Mouse (Mus musculus) neural tube, embryonic 12.5 days (tissue): ENCODE data around the gene Abcc1. TPM values are rescaled to one million over a fixed set of nuclear protein-coding genes. Genes with fewer than 3 reads are reported as not detected.

Experiments
- ATAC-seq: fragments of 200-750 bp; cut with Nextera tagmentation; 2 replicates; pipeline ENCODE4 v1.8.0; 2017; ENCODE audit warnings: low read depth, mild to moderate bottlenecking, moderate TSS enrichment, moderate library complexity; ENCODE audit not compliant: low FRiP score
- H3K27ac ChIP-seq: fragments of 300-500 bp; sonication (generic); 2 replicates; pipeline ENCODE4 v1.5.1; 2016
- H3K27me3 ChIP-seq: fragments of 300-500 bp; sonication (generic); replicated peaks from 2 replicates; pipeline ENCODE4 v1.6.1; 2016; ENCODE audit warnings: mild to moderate bottlenecking
- H3K36me3 ChIP-seq: fragments of 300-500 bp; sonication (generic); 2 replicates; pipeline ENCODE4 v1.6.1; 2016; ENCODE audit warnings: mild to moderate bottlenecking
- H3K4me1 ChIP-seq: fragments of 300-500 bp; sonication (generic); 2 replicates; pipeline ENCODE4 v1.6.1; 2016
- H3K4me2 ChIP-seq: fragments of 300-500 bp; sonication (generic); replicated peaks from 2 replicates; pipeline ENCODE4 v1.6.1; 2016; ENCODE audit warnings: mild to moderate bottlenecking
- H3K4me3 ChIP-seq: fragments of 300-500 bp; sonication (generic); 2 replicates; pipeline ENCODE4 v1.5.1; 2016
- H3K9ac ChIP-seq: fragments of 300-500 bp; sonication (generic); 2 replicates; pipeline ENCODE4 v1.6.1; 2016; ENCODE audit warnings: mild to moderate bottlenecking
- H3K9me3 ChIP-seq: fragments of 300-500 bp; sonication (generic); 2 replicates; pipeline ENCODE4 v1.6.1; 2016; ENCODE audit warnings: mild to moderate bottlenecking
- WGBS: fragments of 180-500 bp; shearing (Covaris S2); methylation state at CpG from one replicate; pipeline ENCODE4 v1.1.7; 2016; 5-methylcytosine and 5-hydroxymethylcytosine counted together
- polyA plus RNA-seq: library from polyadenylated mRNA; unstranded; fragments of >200 nt; fragmentation: Nextera tagmentation; extraction: Ambion mirVana; gene quantifications from 2 replicates; pipeline ENCODE4 v1.2.1, GENCODE M21; 2016

The Abcc1 gene
- polyA plus RNA-seq, 1 experiment from 2014 or later = 7.5 TPM

GRCm38 (mm10) chr16:14379888-14380287 is 18.5 kb downstream of the Abcc1 start:
- H3K9me3 ChIP-seq = no peaks in the 10 kb centered on the region
- WGBS = 94% methylated on average over 7 of the region's 7 CpGs
- no peak for ATAC-seq
- H3K4me3 ChIP-seq = no peak overlapping the region
- no peaks in the 10 kb centered on the region for H3K27me3 ChIP-seq
- H3K4me2 ChIP-seq = no peak overlapping the region
- no peak overlapping the region for H3K27ac ChIP-seq
- H3K9ac ChIP-seq = no peak overlapping the region
- H3K36me3 ChIP-seq = no peaks in the 10 kb centered on the region
- no peaks in the 10 kb centered on the region for H3K4me1 ChIP-seq

- Histone ChIP-seq H3K9me3 (no peaks in the 10 kb centered on the region), H3K4me2 (no peak overlapping the region), H3K36me3 (no peaks in the 10 kb centered on the region), H3K9ac (no peak overlapping the region), H3K4me1 (no peaks in the 10 kb centered on the region), H3K4me3 (no peak overlapping the region), H3K27me3 (no peaks in the 10 kb centered on the region), H3K27ac (no peak overlapping the region)
- no peak for ATAC-seq
Measured at GRCm38 (mm10) chr16:14381061-14381665, 19.8 kb downstream of the Abcc1 start.

- Histone ChIP-seq H3K27me3 (no peaks in the 10 kb centered on the region), H3K36me3 (no peaks in the 10 kb centered on the region; the same call in 1 of the 2 replicates), H3K4me3 (no peak overlapping the region), H3K4me2 (no peak overlapping the region), H3K9ac (no peak overlapping the region), H3K4me1 (no peaks in the 10 kb centered on the region), H3K27ac (no peak overlapping the region), H3K9me3 (no peaks in the 10 kb centered on the region)
- no peak for ATAC-seq
- 92% methylated on average over 4 of the region's 4 CpGs for WGBS
Measured at GRCm38 (mm10) chr16:14399303-14399702, 37.9 kb downstream of the Abcc1 start.

- H3K9me3 ChIP-seq = no peaks in the 10 kb centered on the region
- H3K4me1 ChIP-seq = no peaks in the 10 kb centered on the region
- 96% methylated on average over 2 of the region's 2 CpGs for WGBS
- no peak for ATAC-seq
- H3K9ac ChIP-seq = no peak overlapping the region
- H3K4me3 ChIP-seq = no peak overlapping the region
- no peak overlapping the region for H3K4me2 ChIP-seq
- no peak overlapping the region for H3K27ac ChIP-seq
- H3K36me3 ChIP-seq = peaks cover 13% of the 10 kb centered on the region
- no peaks in the 10 kb centered on the region for H3K27me3 ChIP-seq
Measured at GRCm38 (mm10) chr16:14403507-14403906, 42.1 kb downstream of the Abcc1 start.

GRCm38 (mm10) chr16:14405636-14406035 is 44.3 kb downstream of the Abcc1 start:
- no peak overlapping the region for H3K27ac ChIP-seq
- H3K9ac ChIP-seq = no peak overlapping the region
- no peaks in the 10 kb centered on the region for H3K9me3 ChIP-seq
- 90% methylated on average over 6 of the region's 6 CpGs for WGBS
- H3K4me2 ChIP-seq = no peak overlapping the region
- no peaks in the 10 kb centered on the region for H3K27me3 ChIP-seq
- no peaks in the 10 kb centered on the region for H3K4me1 ChIP-seq
- no peak overlapping the region for H3K4me3 ChIP-seq
- peaks cover 14% of the 10 kb centered on the region for H3K36me3 ChIP-seq
- ATAC-seq = no peak

- Histone ChIP-seq H3K36me3 (peaks cover 31% of the 10 kb centered on the region), H3K4me2 (no peak overlapping the region), H3K4me3 (no peak overlapping the region), H3K27me3 (no peaks in the 10 kb centered on the region), H3K9ac (no peak overlapping the region), H3K4me1 (no peaks in the 10 kb centered on the region), H3K9me3 (no peaks in the 10 kb centered on the region), H3K27ac (no peak overlapping the region)
- 87% methylated on average over 2 of the region's 2 CpGs for WGBS
- ATAC-seq = no peak
Measured at GRCm38 (mm10) chr16:14409124-14409523, 47.8 kb downstream of the Abcc1 start.

- no peak for ATAC-seq
- H3K27me3 ChIP-seq = no peaks in the 10 kb centered on the region
- H3K36me3 ChIP-seq = peaks cover 32% of the 10 kb centered on the region
- H3K27ac ChIP-seq = no peak overlapping the region
- no peak overlapping the region for H3K4me2 ChIP-seq
- WGBS = 96% methylated on average over 3 of the region's 3 CpGs
- H3K4me3 ChIP-seq = no peak overlapping the region
- no peaks in the 10 kb centered on the region for H3K4me1 ChIP-seq
- no peak overlapping the region for H3K9ac ChIP-seq
- no peaks in the 10 kb centered on the region for H3K9me3 ChIP-seq
Measured at GRCm38 (mm10) chr16:14409776-14410175, 48.4 kb downstream of the Abcc1 start.

GRCm38 (mm10) chr16:14410611-14411010 is 49.3 kb downstream of the Abcc1 start:
- Histone ChIP-seq H3K4me2 (no peak overlapping the region), H3K4me1 (no peaks in the 10 kb centered on the region), H3K27ac (no peak overlapping the region), H3K9ac (no peak overlapping the region), H3K36me3 (peaks cover 24% of the 10 kb centered on the region), H3K9me3 (no peaks in the 10 kb centered on the region), H3K27me3 (no peaks in the 10 kb centered on the region), H3K4me3 (no peak overlapping the region)
- 95% methylated on average over 7 of the region's 7 CpGs for WGBS
- ATAC-seq = no peak

GRCm38 (mm10) chr16:14411156-14411555 is 49.8 kb downstream of the Abcc1 start:
- WGBS = 93% methylated on average over 7 of the region's 7 CpGs

GRCm38 (mm10) chr16:14412551-14412950 is 51.2 kb downstream of the Abcc1 start:
- 94% methylated on average over 5 of the region's 5 CpGs for WGBS
- no peak overlapping the region for H3K27ac ChIP-seq
- H3K36me3 ChIP-seq = peaks cover 20% of the 10 kb centered on the region
- H3K4me3 ChIP-seq = no peak overlapping the region
- H3K9ac ChIP-seq = no peak overlapping the region
- H3K27me3 ChIP-seq = no peaks in the 10 kb centered on the region
- no peak for ATAC-seq
- H3K9me3 ChIP-seq = no peaks in the 10 kb centered on the region
- no peak overlapping the region for H3K4me2 ChIP-seq
- no peaks in the 10 kb centered on the region for H3K4me1 ChIP-seq

More at GRCm38 (mm10) chr16:14411156-14411555, 49.8 kb downstream of the Abcc1 start:
- H3K27ac ChIP-seq = no peak overlapping the region
- H3K9me3 ChIP-seq = no peaks in the 10 kb centered on the region
- H3K27me3 ChIP-seq = no peaks in the 10 kb centered on the region
- ATAC-seq = no peak
- H3K36me3 ChIP-seq = peaks cover 23% of the 10 kb centered on the region
- H3K4me3 ChIP-seq = no peak overlapping the region
- H3K4me1 ChIP-seq = no peaks in the 10 kb centered on the region
- no peak overlapping the region for H3K4me2 ChIP-seq
- H3K9ac ChIP-seq = no peak overlapping the region

GRCm38 (mm10) chr16:14415206-14415605 is 53.8 kb downstream of the Abcc1 start:
- 92% methylated on average over 9 of the region's 9 CpGs for WGBS
- H3K4me2 ChIP-seq = no peak overlapping the region
- no peaks in the 10 kb centered on the region for H3K9me3 ChIP-seq
- no peak for ATAC-seq
- no peak overlapping the region for H3K9ac ChIP-seq
- H3K27ac ChIP-seq = no peak overlapping the region
- H3K4me1 ChIP-seq = no peaks in the 10 kb centered on the region
- no peaks in the 10 kb centered on the region for H3K27me3 ChIP-seq
- H3K4me3 ChIP-seq = no peak overlapping the region
- peaks cover 25% of the 10 kb centered on the region for H3K36me3 ChIP-seq

- ATAC-seq = no peak
- H3K4me3 ChIP-seq = no peak overlapping the region
- no peaks in the 10 kb centered on the region for H3K9me3 ChIP-seq
- peaks cover 12% of the 10 kb centered on the region; the same call in 1 of the 2 replicates for H3K36me3 ChIP-seq
- no peaks in the 10 kb centered on the region for H3K4me1 ChIP-seq
- no peaks in the 10 kb centered on the region for H3K27me3 ChIP-seq
- WGBS = 89% methylated on average over 5 of the region's 5 CpGs
- no peak overlapping the region for H3K27ac ChIP-seq
- H3K9ac ChIP-seq = no peak overlapping the region
- no peak overlapping the region for H3K4me2 ChIP-seq
Measured at GRCm38 (mm10) chr16:14416957-14417618, 55.7 kb downstream of the Abcc1 start.
